Mouse (Mus musculus): ENCODE measurements around the gene Gpr22. TPM values are rescaled to one million over a fixed set of nuclear protein-coding genes. Genes with fewer than 3 reads are reported as not detected.

Gpr22 gene
- polyA plus RNA-seq, 1 experiment = 26.5 TPM

DNA sequence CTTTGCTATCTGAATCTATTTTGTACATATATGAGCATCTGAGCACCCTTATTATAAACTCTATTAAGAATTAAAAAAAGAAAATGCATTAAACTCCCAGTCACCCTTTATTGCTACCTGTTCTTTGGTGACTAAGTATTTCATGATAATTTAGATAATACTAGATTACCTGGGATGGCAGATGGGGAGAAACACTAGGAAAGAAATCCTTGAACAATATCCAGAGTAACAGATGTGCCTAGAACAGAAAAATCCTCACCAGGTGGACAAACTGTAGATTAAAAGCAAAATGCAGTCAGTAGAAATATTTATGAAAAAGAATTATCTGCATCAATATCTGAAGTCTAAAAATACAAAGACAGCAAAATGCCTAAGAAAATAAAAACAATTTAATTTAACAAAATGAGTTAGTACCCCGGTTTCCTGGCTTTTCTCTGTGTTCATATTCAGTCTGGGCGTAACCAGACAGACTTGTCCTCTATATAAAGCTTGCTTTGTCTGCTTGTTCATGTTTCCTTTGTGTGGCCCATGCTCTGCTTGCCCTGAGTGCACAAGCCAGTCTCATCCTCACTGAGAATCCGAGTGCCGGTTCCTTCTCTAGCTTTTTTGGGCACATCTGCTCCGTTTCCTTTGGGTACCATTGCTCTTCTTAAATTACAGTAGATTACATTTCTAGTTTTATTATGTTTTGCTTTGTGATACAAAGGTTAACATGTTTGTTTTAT lies 13.0 kb downstream of the Gpr22 start:
- Histone ChIP-seq H3K4me3 (ENCODE audit: insufficient read depth, low read length) (no peak overlapping the region), H3K27ac (ENCODE audit: insufficient read depth, low read length) (no peak overlapping the region), H3K4me1 (ENCODE audit: control insufficient read depth, insufficient read depth, low read length) (no peaks in the 10 kb centered on the region)
- TF ChIP-seq CTCF (IDR thresholded peaks at IDR 0.05; ENCODE audit: extremely low read depth, insufficient read depth, low read length) (no peak), POLR2A (IDR thresholded peaks at IDR 0.05; ENCODE audit: extremely low read depth, insufficient read depth, low read length) (no peak)

DNA sequence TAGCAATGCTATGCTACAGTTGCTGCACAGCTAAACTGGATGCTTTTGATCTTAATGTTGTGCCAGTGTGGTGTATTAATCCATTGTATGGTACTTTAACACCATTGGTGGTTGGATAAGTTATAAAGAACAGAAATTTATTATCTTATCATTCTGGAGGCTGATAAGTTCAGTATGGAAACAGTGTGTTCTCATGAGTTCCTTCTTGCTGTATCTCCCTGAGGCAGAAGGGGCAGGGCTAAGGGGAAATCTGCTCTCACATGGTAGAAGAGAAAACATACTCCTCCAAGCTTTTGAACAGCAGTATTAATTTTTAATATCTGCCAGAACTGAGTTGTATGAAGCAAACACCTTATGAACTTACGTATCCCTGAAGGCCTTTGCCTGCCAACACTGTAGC lies 20.5 kb downstream of the Gpr22 start:
- no peaks in the 10 kb centered on the region for H3K4me1 ChIP-seq (ENCODE audit: control insufficient read depth, insufficient read depth, low read length)
- TF ChIP-seq CTCF (IDR thresholded peaks at IDR 0.05; ENCODE audit: extremely low read depth, insufficient read depth, low read length) (no peak), POLR2A (IDR thresholded peaks at IDR 0.05; ENCODE audit: extremely low read depth, insufficient read depth, low read length) (no peak)
- H3K27ac ChIP-seq (ENCODE audit: insufficient read depth, low read length) = no peak overlapping the region

DNA sequence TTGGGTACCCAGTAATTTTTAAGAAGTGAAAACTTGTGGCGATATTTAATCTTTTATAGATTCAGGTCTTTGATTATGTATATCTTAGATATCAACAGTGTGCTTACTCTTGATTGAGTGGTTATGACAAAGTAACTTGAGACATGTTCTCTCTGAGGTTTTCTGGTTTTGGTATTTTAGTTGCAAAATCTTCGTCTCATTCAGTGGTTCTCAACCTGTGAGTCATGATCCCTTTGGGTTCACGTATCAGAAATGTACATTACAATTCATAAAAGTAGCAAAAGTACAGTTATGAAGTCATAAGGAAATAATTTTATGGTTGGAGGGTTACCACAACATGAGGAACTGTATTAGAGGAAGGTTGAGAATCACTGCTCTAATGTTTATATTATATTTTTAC lies 27.1 kb downstream of the Gpr22 start:
- Histone ChIP-seq H3K27ac (ENCODE audit: insufficient read depth, low read length) (no peak overlapping the region), H3K4me3 (ENCODE audit: insufficient read depth, low read length) (no peak overlapping the region), H3K4me1 (ENCODE audit: control insufficient read depth, insufficient read depth, low read length) (no peaks in the 10 kb centered on the region)
- TF ChIP-seq CTCF (IDR thresholded peaks at IDR 0.05; ENCODE audit: extremely low read depth, insufficient read depth, low read length) (no peak), POLR2A (IDR thresholded peaks at IDR 0.05; ENCODE audit: extremely low read depth, insufficient read depth, low read length) (no peak)

More for the DNA sequence above, 20.5 kb downstream of the Gpr22 start:
- H3K4me3 ChIP-seq (ENCODE audit: insufficient read depth, low read length) = no peak overlapping the region

DNA sequence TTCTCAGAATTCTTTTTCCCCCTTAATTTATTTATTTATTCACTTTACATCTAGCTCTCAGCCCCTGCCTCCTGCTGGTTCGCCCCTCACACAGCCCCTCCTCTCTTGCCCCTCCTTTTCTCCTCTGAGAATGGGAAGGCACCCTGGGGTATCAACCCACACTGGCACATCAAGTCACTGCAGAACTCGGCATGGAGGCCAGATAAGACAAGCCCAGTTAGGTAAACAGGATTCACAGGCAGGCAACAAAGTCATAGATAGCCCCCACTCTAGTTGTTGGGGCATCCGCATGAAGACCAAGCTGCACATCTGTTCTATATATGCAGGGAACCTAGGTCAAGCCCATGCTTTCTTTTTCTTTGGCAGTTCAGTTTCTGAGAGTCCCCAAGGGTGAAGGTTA lies 46.6 kb downstream of the Gpr22 start:
- no peaks in the 10 kb centered on the region for H3K4me1 ChIP-seq (ENCODE audit: control insufficient read depth, insufficient read depth, low read length)
- TF ChIP-seq CTCF (IDR thresholded peaks at IDR 0.05; ENCODE audit: extremely low read depth, insufficient read depth, low read length) (no peak), POLR2A (IDR thresholded peaks at IDR 0.05; ENCODE audit: extremely low read depth, insufficient read depth, low read length) (no peak)
- H3K27ac ChIP-seq (ENCODE audit: insufficient read depth, low read length) = no peak overlapping the region
- H3K4me3 ChIP-seq (ENCODE audit: insufficient read depth, low read length) = no peak overlapping the region

DNA sequence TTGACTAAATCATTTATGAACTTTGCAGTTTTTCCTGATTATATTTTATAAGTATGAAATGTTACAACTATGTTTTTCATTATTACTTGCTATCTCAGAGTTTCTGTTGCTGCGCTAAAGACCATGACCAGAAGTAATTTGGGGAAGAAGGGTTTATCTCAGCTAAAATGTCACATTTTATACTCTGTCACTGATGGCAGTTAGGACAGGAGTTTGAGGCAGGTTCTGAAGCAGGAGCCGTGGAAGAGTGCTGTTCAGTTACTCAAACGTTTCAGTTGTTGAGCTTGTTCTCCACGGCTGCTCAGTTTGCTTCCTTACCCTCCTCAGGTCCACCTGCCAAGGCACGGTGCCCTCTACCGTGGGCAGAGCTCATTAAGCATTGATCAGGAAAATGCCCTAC lies 47.7 kb downstream of the Gpr22 start:
- H3K4me3 ChIP-seq (ENCODE audit: insufficient read depth, low read length) = no peak overlapping the region
- TF ChIP-seq POLR2A (IDR thresholded peaks at IDR 0.05; ENCODE audit: extremely low read depth, insufficient read depth, low read length) (no peak), CTCF (IDR thresholded peaks at IDR 0.05; ENCODE audit: extremely low read depth, insufficient read depth, low read length) (no peak)
- no peaks in the 10 kb centered on the region for H3K4me1 ChIP-seq (ENCODE audit: control insufficient read depth, insufficient read depth, low read length)
- H3K27ac ChIP-seq (ENCODE audit: insufficient read depth, low read length) = no peak overlapping the region

Other genes with a start within 250 kb of the Gpr22 start
- 10.0 and 10.7 TPM in 2 replicates for gene Cbll1, start 214.3 kb downstream of the Gpr22 start, polyA plus RNA-seq (2012; rRNA removed)
- gene Slc26a4, start 154.0 kb downstream of the Gpr22 start, polyA plus RNA-seq (2012; rRNA removed) = 3.5 and 4.5 TPM in 2 replicates
- 40.4 and 43.3 TPM in 2 replicates for gene Bcap29, start 79.3 kb downstream of the Gpr22 start, polyA plus RNA-seq (2012; rRNA removed)
- gene Dus4l, start 59.1 kb downstream of the Gpr22 start, polyA plus RNA-seq (2012; rRNA removed) = 6.6 and 7.4 TPM in 2 replicates
- 30.1 and 30.6 TPM in 2 replicates for gene Cog5, start 59.1 kb downstream of the Gpr22 start, polyA plus RNA-seq (2012; rRNA removed)
- gene Hbp1, start 236.6 kb upstream of the Gpr22 start, polyA plus RNA-seq (2012; rRNA removed) = 32.4 and 37.2 TPM in 2 replicates